Mouse (Mus musculus): ENCODE results near the gene Prss44. TPM values are rescaled to one million over a fixed set of nuclear protein-coding genes. Genes with fewer than 3 reads are reported as not detected.
A peak's percentile ranks its signal among the peaks of the same experiment; 100 is the strongest.

Prss44 gene
- polyA plus RNA-seq (2014; fragmentation: Nextera tagmentation; extraction: Ambion mirVana), result not detected in 2 replicates

DNA sequence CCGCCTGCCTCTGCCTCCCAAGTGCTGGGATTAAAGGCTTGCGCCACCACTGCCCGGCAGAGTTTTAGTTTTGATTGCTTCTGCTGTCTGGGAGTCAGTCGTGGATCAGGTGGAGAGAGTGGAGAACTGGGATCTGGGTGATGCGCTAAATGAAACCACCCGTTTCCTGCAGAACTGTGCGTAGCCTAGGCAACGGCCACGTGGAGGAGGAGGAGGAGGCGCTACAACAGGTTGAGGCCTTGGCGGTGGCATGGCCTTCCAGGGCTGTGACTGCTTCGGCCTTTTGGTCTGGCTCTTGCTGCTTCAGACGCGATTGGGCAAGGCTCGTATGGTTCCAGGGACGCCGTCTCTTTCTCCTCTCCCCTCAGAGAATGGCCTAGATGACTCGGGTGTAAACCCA lies at the start of gene Prss44:
TSS of gene Prss44 (plus strand) at position 206 of the 400 bp plus-strand sequence.
- WGBS, result 60% methylated on average over 18 of the region's 18 CpGs
- no peak for ATAC-seq (ENCODE audit: low FRiP score, low TSS enrichment)
- no peak within 1 kb of the TSS for H3K9ac ChIP-seq (ENCODE audit: low read depth, low read length)
- H3K27ac ChIP-seq (ENCODE audit: low read depth, low read length), result no peak within 1 kb of the TSS
- no peak within 1 kb of the TSS for H3K4me3 ChIP-seq (ENCODE audit: low read length)
- no peak within 1 kb of the TSS for H3K4me2 ChIP-seq (replicated peaks; ENCODE audit: low read depth, low read length)
- H3K36me3 ChIP-seq (ENCODE audit: control insufficient read depth, insufficient read depth, low read length), result no peaks in the 10 kb centered on the region
- no peaks in the 10 kb centered on the region for H3K9me3 ChIP-seq (ENCODE audit: control insufficient read depth, low read length)
- H3K4me1 ChIP-seq (ENCODE audit: control insufficient read depth, insufficient read depth, low read length), result no peaks in the 10 kb centered on the region
- H3K27me3 ChIP-seq (ENCODE audit: control insufficient read depth, insufficient read depth, low read length), result no peaks in the 10 kb centered on the region

DNA sequence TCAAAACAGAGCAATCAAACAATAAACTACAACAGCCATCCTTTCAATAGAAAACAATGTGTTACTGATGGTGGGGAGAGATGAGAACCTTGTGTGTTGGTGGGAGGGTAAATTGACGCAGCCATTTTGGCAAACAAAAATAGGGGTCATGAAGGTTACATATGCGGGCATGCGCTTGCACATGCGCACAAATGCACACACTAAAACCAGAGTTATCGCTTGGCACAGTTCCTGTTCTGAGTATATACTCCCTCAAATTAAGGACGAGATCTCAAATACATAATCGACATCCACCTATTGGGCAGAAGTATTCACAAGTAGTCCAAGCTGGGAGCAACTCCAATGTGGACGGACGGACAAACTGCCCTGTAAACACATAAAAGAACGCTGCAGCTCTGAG lies 41.5 kb upstream of the Prss44 start:
- H3K27ac ChIP-seq (ENCODE audit: low read depth, low read length), result no peak overlapping the region
- no peak overlapping the region for H3K4me2 ChIP-seq (replicated peaks; ENCODE audit: low read depth, low read length)
- no peak overlapping the region for H3K9ac ChIP-seq (ENCODE audit: low read depth, low read length)
- no peak overlapping the region for H3K4me3 ChIP-seq (ENCODE audit: low read length)
- 93% methylated on average over 10 of the region's 10 CpGs for WGBS
- H3K27me3 ChIP-seq (ENCODE audit: control insufficient read depth, insufficient read depth, low read length), result no peaks in the 10 kb centered on the region
- no peaks in the 10 kb centered on the region for H3K9me3 ChIP-seq (ENCODE audit: control insufficient read depth, low read length)
- no peaks in the 10 kb centered on the region for H3K4me1 ChIP-seq (ENCODE audit: control insufficient read depth, insufficient read depth, low read length)
- no peaks in the 10 kb centered on the region for H3K36me3 ChIP-seq (ENCODE audit: control insufficient read depth, insufficient read depth, low read length)
- no peak for ATAC-seq (ENCODE audit: low FRiP score, low TSS enrichment)

DNA sequence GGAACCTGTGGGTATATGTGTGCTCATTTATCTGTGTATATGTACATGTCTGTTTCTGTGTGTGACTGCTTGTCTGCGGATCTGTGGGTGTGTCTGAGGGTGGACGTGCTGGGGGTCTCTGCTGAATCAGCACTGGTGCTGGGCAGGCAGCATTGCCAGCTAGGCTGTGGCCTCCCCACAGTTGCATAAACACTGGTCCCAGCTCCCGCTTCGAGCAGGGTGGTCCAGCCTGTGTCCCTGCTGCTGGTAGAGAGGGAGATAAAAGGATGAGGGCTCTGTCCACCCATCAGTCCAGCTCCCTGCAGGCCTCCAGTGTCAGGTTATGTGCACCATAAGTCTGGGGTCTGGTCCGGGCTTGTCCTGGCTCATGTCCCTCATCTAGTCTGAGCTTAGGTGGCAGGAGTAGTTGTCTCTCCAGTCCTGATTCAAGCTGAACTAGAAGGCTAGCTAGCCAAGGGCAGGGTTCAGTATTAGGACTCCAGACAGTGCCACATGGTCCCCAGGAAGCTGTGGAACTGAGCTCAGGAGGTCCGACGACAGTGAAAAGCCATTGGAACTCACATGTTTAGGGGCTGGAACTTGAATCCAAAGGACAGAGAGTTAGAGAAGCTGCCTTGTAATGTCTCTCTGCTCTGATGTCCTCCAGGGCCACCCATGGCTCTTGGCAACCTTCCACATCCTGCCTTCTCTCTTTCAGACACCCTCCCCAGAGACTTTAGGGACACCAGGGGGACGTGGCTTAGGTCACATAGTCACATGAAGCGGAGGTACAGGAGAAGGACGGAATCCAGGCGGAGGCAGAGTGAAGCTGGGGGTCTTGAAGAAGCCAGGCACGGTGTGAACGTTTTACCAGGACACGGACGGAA lies 39.2 kb upstream of the Prss44 start:
- Histone ChIP-seq H3K36me3 (ENCODE audit: control insufficient read depth, insufficient read depth, low read length) (no peaks in the 10 kb centered on the region), H3K27ac (ENCODE audit: low read depth, low read length) (peak overlapping the region; percentile 62; the same call in 1 of the 2 replicates), H3K9ac (ENCODE audit: low read depth, low read length) (no peak overlapping the region), H3K4me1 (ENCODE audit: control insufficient read depth, insufficient read depth, low read length) (no peaks in the 10 kb centered on the region), H3K27me3 (ENCODE audit: control insufficient read depth, insufficient read depth, low read length) (no peaks in the 10 kb centered on the region), H3K4me2 (replicated peaks; ENCODE audit: low read depth, low read length) (no peak overlapping the region), H3K4me3 (ENCODE audit: low read length) (no peak overlapping the region), H3K9me3 (ENCODE audit: control insufficient read depth, low read length) (no peaks in the 10 kb centered on the region)
- WGBS, result 70% methylated on average over 15 of the region's 15 CpGs
- ATAC-seq (ENCODE audit: low FRiP score, low TSS enrichment), result no peak

DNA sequence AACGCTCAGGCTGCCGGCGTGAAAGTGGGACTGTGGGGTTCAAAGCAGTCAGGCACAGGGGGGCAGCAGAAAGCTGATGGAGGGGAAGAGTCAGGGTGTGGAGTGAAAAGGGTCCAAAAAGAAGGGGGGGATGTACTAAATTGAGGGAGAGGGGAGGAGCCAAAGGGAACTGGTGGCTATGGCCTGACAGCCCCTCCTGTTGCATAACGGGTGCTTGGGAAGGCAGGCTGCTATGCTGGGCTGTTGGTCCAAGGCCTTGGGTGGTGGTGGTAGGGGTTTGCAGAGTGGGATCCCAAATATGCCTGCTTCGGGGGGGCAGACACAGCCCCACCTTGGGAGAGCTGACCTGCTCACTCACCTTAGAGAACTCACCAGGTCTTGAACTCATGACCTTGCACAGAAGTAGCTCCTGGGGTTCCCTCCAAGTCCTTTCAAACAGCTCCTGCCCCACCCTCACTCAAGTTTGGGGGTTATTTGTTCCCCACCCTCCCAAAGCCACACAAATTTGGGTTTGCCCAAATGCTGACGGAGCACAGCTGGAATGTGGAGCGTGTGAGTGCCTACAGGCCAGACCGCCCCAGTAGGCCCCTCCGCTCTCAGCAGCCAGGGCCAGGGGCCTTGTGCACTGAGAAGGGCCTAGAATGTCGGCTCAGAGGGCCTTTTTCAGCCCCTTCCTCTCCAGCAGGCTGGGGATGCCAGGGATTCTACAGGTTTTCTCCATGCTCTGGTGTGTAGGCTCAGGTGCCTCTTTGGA lies 38.3 kb upstream of the Prss44 start:
- Histone ChIP-seq H3K4me3 (ENCODE audit: low read length) (no peak overlapping the region), H3K9ac (ENCODE audit: low read depth, low read length) (no peak overlapping the region), H3K9me3 (ENCODE audit: control insufficient read depth, low read length) (no peaks in the 10 kb centered on the region), H3K4me1 (ENCODE audit: control insufficient read depth, insufficient read depth, low read length) (0 out of 2 replicates have a peak, but pooled peaks cover under 1% of the 10 kb centered on the region), H3K27ac (ENCODE audit: low read depth, low read length) (peak overlapping the region; percentile 62; the same call in 1 of the 2 replicates), H3K36me3 (ENCODE audit: control insufficient read depth, insufficient read depth, low read length) (no peaks in the 10 kb centered on the region), H3K27me3 (ENCODE audit: control insufficient read depth, insufficient read depth, low read length) (no peaks in the 10 kb centered on the region), H3K4me2 (replicated peaks; ENCODE audit: low read depth, low read length) (no peak overlapping the region)
- 79% methylated on average over 10 of the region's 10 CpGs for WGBS
- ATAC-seq (ENCODE audit: low FRiP score, low TSS enrichment), result no peak

DNA sequence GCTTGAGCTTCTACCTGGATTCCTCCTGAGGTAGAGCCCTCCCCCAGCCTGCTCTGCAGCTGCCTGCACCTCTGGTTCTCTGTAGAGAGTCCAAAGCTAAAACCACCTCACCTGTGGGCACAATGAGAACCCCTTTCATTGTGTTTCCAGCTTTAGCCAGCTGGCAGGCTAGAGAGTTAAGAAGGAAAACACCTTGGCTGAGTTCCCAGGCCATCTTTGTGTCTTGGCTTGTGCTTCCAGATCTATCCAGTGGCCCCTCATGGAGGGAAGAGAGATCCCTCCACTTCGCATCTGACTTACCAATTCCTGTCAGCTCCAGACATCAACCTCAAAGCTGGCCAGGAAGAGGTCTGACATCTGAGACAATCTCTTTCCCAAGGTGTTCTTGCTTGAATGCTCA lies 35.7 kb upstream of the Prss44 start:
- ATAC-seq (ENCODE audit: low FRiP score, low TSS enrichment), result no peak
- H3K9me3 ChIP-seq (ENCODE audit: control insufficient read depth, low read length), result no peaks in the 10 kb centered on the region
- no peak overlapping the region for H3K4me3 ChIP-seq (ENCODE audit: low read length)
- 77% methylated on average over 1 of the region's 1 CpGs for WGBS
- no peaks in the 10 kb centered on the region for H3K27me3 ChIP-seq (ENCODE audit: control insufficient read depth, insufficient read depth, low read length)
- H3K9ac ChIP-seq (ENCODE audit: low read depth, low read length), result 0 out of 2 replicates have a peak overlapping the region, but pooled peaks have one; percentile 0
- peaks cover 7% of the 10 kb centered on the region; the same call in 1 of the 2 replicates for H3K4me1 ChIP-seq (ENCODE audit: control insufficient read depth, insufficient read depth, low read length)
- H3K27ac ChIP-seq (ENCODE audit: low read depth, low read length), result no peak overlapping the region
- no peaks in the 10 kb centered on the region for H3K36me3 ChIP-seq (ENCODE audit: control insufficient read depth, insufficient read depth, low read length)
- no peak overlapping the region for H3K4me2 ChIP-seq (replicated peaks; ENCODE audit: low read depth, low read length)

DNA sequence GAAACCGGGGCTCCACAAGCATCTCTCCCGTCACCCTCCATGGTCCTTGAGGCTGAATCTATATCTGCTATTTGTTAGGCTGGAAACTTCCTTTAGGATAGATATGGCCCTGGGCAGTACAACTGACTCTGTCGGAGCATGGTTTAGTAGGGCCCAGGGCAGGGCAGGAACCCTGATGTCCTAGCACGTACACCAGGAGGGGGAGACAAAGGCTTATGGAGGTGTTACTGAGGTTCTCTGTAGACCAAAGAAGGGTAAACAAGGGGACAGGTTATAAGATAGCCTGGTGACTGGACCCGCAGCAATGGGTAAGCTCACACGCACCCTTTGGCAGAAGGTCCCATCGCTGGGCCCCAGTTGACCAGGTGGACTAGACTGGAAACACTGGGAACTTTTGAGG lies 35.2 kb upstream of the Prss44 start:
- H3K9ac ChIP-seq (ENCODE audit: low read depth, low read length), result no peak overlapping the region
- H3K4me3 ChIP-seq (ENCODE audit: low read length), result no peak overlapping the region
- H3K27ac ChIP-seq (ENCODE audit: low read depth, low read length), result no peak overlapping the region
- peaks cover 7% of the 10 kb centered on the region; the same call in 1 of the 2 replicates for H3K4me1 ChIP-seq (ENCODE audit: control insufficient read depth, insufficient read depth, low read length)
- ATAC-seq (ENCODE audit: low FRiP score, low TSS enrichment), result no peak
- H3K27me3 ChIP-seq (ENCODE audit: control insufficient read depth, insufficient read depth, low read length), result no peaks in the 10 kb centered on the region
- H3K9me3 ChIP-seq (ENCODE audit: control insufficient read depth, low read length), result no peaks in the 10 kb centered on the region
- H3K36me3 ChIP-seq (ENCODE audit: control insufficient read depth, insufficient read depth, low read length), result no peaks in the 10 kb centered on the region
- H3K4me2 ChIP-seq (replicated peaks; ENCODE audit: low read depth, low read length), result no peak overlapping the region
- 79% methylated on average over 7 of the region's 7 CpGs for WGBS

DNA sequence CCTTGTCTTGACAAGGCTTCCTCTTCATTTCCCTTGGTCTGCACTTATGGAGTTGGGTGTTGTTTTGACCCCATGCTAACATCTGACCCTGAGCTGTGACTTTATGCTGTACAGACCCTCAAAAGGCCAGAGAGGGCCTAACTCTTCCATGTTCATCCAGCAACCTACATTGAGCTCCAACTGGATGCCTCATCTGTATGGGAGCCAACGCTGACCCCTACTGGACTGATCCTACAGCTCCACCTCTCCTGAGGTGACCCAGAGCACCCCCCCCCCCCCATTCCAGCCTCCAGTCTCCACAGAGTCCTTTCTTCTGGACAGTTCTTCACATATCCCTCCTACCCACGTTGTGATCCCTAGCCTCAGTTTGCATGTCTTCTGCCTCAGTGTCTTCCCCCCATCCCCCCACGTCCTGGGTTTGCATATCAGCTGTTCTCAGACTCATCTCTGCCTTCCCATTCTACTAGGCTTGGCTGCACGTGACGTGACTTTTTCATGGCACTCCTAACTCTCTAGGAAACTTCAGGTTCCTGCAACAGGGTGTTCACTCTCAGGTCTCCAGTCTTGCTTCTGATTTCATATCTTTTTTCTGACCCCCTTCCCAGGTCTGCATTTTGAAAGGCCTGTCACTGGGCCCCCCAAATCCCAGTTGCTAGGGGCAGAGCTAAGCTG lies 34.4 kb upstream of the Prss44 start:
- Histone ChIP-seq H3K4me1 (ENCODE audit: control insufficient read depth, insufficient read depth, low read length) (peaks cover 7% of the 10 kb centered on the region; the same call in 1 of the 2 replicates), H3K4me3 (ENCODE audit: low read length) (no peak overlapping the region), H3K36me3 (ENCODE audit: control insufficient read depth, insufficient read depth, low read length) (no peaks in the 10 kb centered on the region), H3K27ac (ENCODE audit: low read depth, low read length) (no peak overlapping the region), H3K4me2 (replicated peaks; ENCODE audit: low read depth, low read length) (no peak overlapping the region), H3K27me3 (ENCODE audit: control insufficient read depth, insufficient read depth, low read length) (no peaks in the 10 kb centered on the region), H3K9me3 (ENCODE audit: control insufficient read depth, low read length) (no peaks in the 10 kb centered on the region), H3K9ac (ENCODE audit: low read depth, low read length) (no peak overlapping the region)
- 51% methylated on average over 5 of the region's 5 CpGs for WGBS
- no peak for ATAC-seq (ENCODE audit: low FRiP score, low TSS enrichment)

DNA sequence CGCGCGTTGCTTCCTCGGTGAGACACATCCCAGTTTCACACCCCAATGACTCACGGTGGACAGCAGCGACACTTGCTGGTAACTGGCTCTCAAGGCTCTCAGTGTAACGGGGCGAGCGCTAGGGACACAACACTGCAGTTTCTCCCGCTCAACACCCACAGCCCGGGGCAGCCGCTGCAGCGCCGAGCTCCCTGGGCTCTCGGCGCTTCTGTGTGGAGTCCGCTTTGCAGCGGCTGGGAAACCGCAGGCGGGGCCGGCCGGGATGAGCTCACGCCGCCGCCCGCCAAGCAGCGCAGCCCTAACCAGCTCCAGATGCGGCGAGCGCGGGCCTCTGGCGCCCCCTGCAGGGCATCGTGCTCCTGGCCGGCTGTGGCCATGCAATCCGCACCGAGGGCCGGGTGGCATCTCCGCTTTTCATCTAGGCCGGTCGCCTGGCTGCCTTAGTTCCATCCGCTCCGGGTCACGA lies 32.5 kb upstream of the Prss44 start:
- no peaks in the 10 kb centered on the region for H3K36me3 ChIP-seq (ENCODE audit: control insufficient read depth, insufficient read depth, low read length)
- no peak overlapping the region for H3K27ac ChIP-seq (ENCODE audit: low read depth, low read length)
- peak overlapping the region; percentile 48 for H3K4me3 ChIP-seq (ENCODE audit: low read length)
- no peaks in the 10 kb centered on the region for H3K27me3 ChIP-seq (ENCODE audit: control insufficient read depth, insufficient read depth, low read length)
- ATAC-seq (ENCODE audit: low FRiP score, low TSS enrichment), result peak; percentile 95
- peak overlapping the region; percentile 70 for H3K9ac ChIP-seq (ENCODE audit: low read depth, low read length)
- peak overlapping the region; percentile 87 for H3K4me2 ChIP-seq (replicated peaks; ENCODE audit: low read depth, low read length)
- H3K4me1 ChIP-seq (ENCODE audit: control insufficient read depth, insufficient read depth, low read length), result peaks cover 7% of the 10 kb centered on the region; the same call in 1 of the 2 replicates
- no peaks in the 10 kb centered on the region for H3K9me3 ChIP-seq (ENCODE audit: control insufficient read depth, low read length)
- WGBS, result 1% methylated on average over 43 of the region's 43 CpGs
